Mouse (Mus musculus) spleen, adult 2 months (tissue): ENCODE results near the gene Ppat. TPM values are rescaled to one million over a fixed set of nuclear protein-coding genes. Genes with fewer than 3 reads are reported as not detected.

Source experiments
- DNase-seq, 2 experiments: peaks; one replicate each; pipeline versions ENCODE4 v3.0.0 to v3.0.0-alpha.2; 2012 to 2021; ENCODE audit warnings: low spot score in 2 of 2, low read depth in 1 of 2
- H3K27ac ChIP-seq: fragments of 200-500 bp; 2 replicates; pipeline ENCODE4 v1.5.1; 2012; ENCODE audit warnings: low read length, inconsistent platforms; ENCODE audit not compliant: insufficient read depth
- H3K27me3 ChIP-seq: fragments of 200-500 bp; 2 replicates; pipeline ENCODE4 v1.6.1; 2012; ENCODE audit warnings: mild to moderate bottlenecking, moderate library complexity, low read length, inconsistent platforms; ENCODE audit not compliant: control insufficient read depth, insufficient read depth
- H3K36me3 ChIP-seq: fragments of 200-500 bp; 2 replicates; pipeline ENCODE4 v1.6.1; 2012; ENCODE audit warnings: mild to moderate bottlenecking, low read length, inconsistent platforms; ENCODE audit not compliant: control insufficient read depth, insufficient read depth
- H3K4me1 ChIP-seq: fragments of 200-500 bp; 2 replicates; pipeline ENCODE4 v1.6.1; 2011; ENCODE audit warnings: inconsistent platforms; ENCODE audit not compliant: control insufficient read depth, insufficient read depth, insufficient read length
- H3K4me3 ChIP-seq: fragments of 200-500 bp; 2 replicates; pipeline ENCODE4 v1.5.1; 2011; ENCODE audit warnings: mild to moderate bottlenecking, inconsistent platforms; ENCODE audit not compliant: insufficient read depth, insufficient read length; ENCODE audit errors: extremely low read depth
- CTCF ChIP-seq: fragments of 200-500 bp; IDR thresholded peaks from 2 replicates; pipeline ENCODE4 v1.5.1; 2011; ENCODE audit warnings: mild to moderate bottlenecking, inconsistent platforms; ENCODE audit not compliant: insufficient read depth, insufficient read length, insufficient replicate concordance; ENCODE audit errors: extremely low read depth
- POLR2A ChIP-seq: fragments of 200-500 bp; IDR thresholded peaks from 2 replicates; pipeline ENCODE4 v1.6.1; 2011; ENCODE audit warnings: low read depth, low read length, inconsistent platforms
- WGBS: fragments of 180-500 bp; shearing (Covaris S2); methylation state at CpG from one replicate; pipeline ENCODE4 v1.1.7; 2018; 5-methylcytosine and 5-hydroxymethylcytosine counted together
- polyA plus RNA-seq: library from polyadenylated mRNA; depleted of rRNA; stranded (reverse); fragments of >200 nt; gene quantifications from 2 replicates; pipeline ENCODE4 v1.2.3, GENCODE M21; 2012

Ppat gene
- polyA plus RNA-seq, 1 experiment: 5.1 TPM

DNA sequence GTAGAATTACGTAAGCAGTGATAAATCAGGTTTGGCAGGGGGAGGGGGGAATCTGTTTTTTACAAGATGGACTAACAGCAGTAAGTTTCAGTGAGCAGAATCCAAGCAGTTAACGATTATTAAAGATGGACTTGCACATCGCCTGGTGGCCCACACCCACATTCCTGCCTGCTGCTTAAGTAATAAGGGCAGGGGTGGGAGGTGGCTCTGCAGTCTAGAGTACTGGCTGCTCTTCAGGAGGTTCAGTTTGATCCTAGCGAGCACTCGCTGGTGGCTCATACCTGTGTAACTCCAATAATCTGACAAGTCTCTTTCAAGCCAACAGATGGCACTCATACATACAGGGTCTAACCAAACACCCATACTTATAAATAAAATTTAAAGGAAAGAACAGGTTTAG lies 8.2 kb upstream of the Ppat start:
- Histone ChIP-seq H3K27ac (no peak overlapping the region), H3K27me3 (no peaks in the 10 kb centered on the region), H3K4me3 (no peak overlapping the region), H3K4me1 (no peaks in the 10 kb centered on the region), H3K36me3 (peaks cover 36% of the 10 kb centered on the region)
- TF ChIP-seq POLR2A (no peak), CTCF (no peak)
- DNase-seq: no peak
- WGBS: 95% methylated on average over 5 of the region's 5 CpGs

GRCm38 (mm10) chr5:76957954-76958353 lies 6.6 kb upstream of the Ppat start:
- WGBS: 93% methylated on average over 1 of the region's 1 CpGs
- no peak for DNase-seq
- TF ChIP-seq POLR2A (no peak), CTCF (no peak)
- H3K36me3 ChIP-seq: peaks cover 34% of the 10 kb centered on the region
- 0 out of 2 replicates have a peak, but pooled peaks cover 2% of the 10 kb centered on the region for H3K4me1 ChIP-seq
- no peak overlapping the region for H3K27ac ChIP-seq
- H3K27me3 ChIP-seq: no peaks in the 10 kb centered on the region
- H3K4me3 ChIP-seq: no peak overlapping the region

DNA sequence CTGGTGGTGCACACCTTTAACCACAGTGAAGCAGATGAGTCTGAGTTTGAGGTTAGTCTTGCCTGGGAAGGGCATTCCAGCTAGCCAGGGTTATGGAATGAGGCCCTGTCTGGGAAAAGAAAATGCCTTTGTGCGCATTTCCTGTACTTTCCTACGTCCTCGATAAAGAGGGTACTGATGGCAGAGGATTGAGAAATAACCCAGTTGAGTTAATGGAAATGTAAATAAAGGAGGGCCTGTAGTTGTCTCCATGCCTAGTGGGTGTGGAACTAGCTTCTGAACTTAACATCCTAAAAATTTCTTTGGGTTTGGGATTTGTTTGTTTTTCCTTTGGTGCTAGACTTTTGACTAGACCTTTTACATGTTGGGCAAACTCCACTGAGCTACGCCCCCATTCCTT lies 4.1 kb upstream of the Ppat start:
- Histone ChIP-seq H3K4me1 (0 out of 2 replicates have a peak, but pooled peaks cover 2% of the 10 kb centered on the region), H3K4me3 (no peak overlapping the region), H3K27me3 (no peaks in the 10 kb centered on the region), H3K36me3 (peaks cover 23% of the 10 kb centered on the region), H3K27ac (no peak overlapping the region)
- 90% methylated on average over 4 of the region's 4 CpGs for WGBS
- TF ChIP-seq CTCF (no peak), POLR2A (no peak)
- no peak for DNase-seq

- Histone ChIP-seq H3K4me1 (0 out of 2 replicates have a peak, but pooled peaks cover 2% of the 10 kb centered on the region), H3K36me3 (peaks cover 20% of the 10 kb centered on the region), H3K4me3 (no peak overlapping the region), H3K27ac (no peak overlapping the region), H3K27me3 (no peaks in the 10 kb centered on the region)
- TF ChIP-seq CTCF (no peak), POLR2A (no peak)
- no peak for DNase-seq
- 47% methylated on average over 6 of the region's 6 CpGs for WGBS
Measured at GRCm38 (mm10) chr5:76954271-76954900, 3.0 kb upstream of the Ppat start.

DNA sequence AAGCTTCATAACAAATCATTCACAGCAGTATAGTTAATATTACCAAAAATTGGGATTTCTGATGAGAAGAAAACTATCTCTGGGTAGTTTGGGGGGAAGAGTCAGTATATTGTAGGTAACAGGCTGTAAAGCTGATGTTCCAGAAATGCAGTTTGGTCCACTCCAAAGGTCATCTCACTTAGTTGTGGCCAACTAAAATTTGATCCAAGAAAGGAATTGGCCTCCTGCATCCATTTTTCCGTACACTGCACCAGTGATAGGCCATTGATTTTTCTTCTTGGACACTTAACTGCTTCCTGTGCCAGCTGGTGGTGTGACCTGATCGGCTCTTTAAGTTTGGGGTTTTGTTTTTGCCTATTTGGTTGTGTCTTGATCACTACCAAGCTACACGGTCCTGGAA lies 2.4 kb upstream of the Ppat start:
- 0 out of 2 replicates have a peak, but pooled peaks cover 2% of the 10 kb centered on the region for H3K4me1 ChIP-seq
- no peak for DNase-seq
- H3K27me3 ChIP-seq: no peaks in the 10 kb centered on the region
- no peak for TF ChIP-seq CTCF
- TF ChIP-seq POLR2A: no peak
- WGBS: 82% methylated on average over 3 of the region's 3 CpGs
- H3K36me3 ChIP-seq: peaks cover 20% of the 10 kb centered on the region
- H3K27ac ChIP-seq: no peak overlapping the region
- no peak overlapping the region for H3K4me3 ChIP-seq

DNA sequence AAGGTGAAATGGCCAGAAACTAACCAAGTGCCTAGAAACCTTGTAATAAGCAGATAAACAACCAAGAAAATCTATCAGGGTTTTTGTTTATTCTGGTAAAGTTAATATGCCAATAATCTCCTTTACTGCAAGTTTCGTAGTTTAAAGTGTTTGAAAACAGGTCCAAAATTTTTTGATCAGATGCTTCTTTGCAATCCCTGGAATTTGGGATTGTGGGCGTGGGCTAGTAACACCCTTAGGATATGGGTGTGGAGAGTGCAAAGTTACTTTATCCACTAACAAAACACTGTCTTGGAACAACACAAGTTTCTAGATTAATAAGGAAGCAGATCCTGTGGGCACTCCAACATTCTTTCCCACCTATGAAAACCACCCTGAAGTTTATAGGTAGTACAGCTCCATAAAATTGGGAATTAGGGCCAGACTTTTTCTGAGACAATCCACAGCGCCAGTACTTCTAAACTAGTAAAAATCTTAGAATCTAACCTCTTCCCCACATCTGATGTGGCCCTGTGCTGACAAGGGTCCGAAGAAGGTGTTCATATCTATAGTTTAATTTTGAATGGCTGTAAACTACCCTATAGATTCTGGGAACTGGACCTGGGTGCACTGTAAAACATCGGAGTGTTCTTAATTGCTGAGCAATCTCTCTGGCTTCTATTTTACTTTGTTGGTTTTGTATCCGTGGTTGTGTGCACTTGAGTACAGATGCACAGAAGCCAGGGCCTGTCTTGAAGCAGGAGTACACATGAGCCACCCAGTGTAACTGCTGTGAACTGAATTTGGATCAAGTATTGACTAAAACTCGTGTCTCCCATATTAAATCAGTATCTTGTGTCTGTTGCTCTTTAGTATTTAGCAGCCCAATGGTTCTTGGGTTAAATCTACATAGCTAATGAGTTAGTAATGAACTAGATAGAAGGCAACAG lies 998 bp upstream of the Ppat start:
- Histone ChIP-seq H3K36me3 (peaks cover 10% of the 10 kb centered on the region), H3K27me3 (no peaks in the 10 kb centered on the region), H3K4me3 (peak overlapping the region; percentile 60), H3K27ac (peak overlapping the region; percentile 86), H3K4me1 (peaks cover 2% of the 10 kb centered on the region; the same call in 1 of the 2 replicates)
- no peak for TF ChIP-seq CTCF
- no peak for TF ChIP-seq POLR2A
- DNase-seq: no peak
- WGBS: 4% methylated on average over 7 of the region's 7 CpGs
